Mouse (Mus musculus) heart, embryonic 13.5 days (tissue): Measurements from ENCODE around the gene Cep41. TPM values are rescaled to one million over a fixed set of nuclear protein-coding genes. Genes with fewer than 3 reads are reported as not detected.

Experiments
- ATAC-seq: fragments of 200-750 bp; cut with Nextera tagmentation; 2 replicates; pipeline ENCODE4 v1.8.0; 2017; ENCODE audit warnings: moderate TSS enrichment; ENCODE audit not compliant: insufficient number of reproducible peaks, low FRiP score, low TSS enrichment; ENCODE audit errors: extremely low read depth
- H3K27ac ChIP-seq: fragments of 300-500 bp; sonication (generic); replicated peaks from 2 replicates; pipeline ENCODE4 v1.5.1; 2015; ENCODE audit warnings: moderate library complexity, mild to moderate bottlenecking, inconsistent platforms
- H3K27me3 ChIP-seq: fragments of 300-500 bp; sonication (generic); replicated peaks from 2 replicates; pipeline ENCODE4 v1.6.1; 2015; ENCODE audit warnings: mild to moderate bottlenecking, inconsistent platforms
- H3K36me3 ChIP-seq: fragments of 300-500 bp; sonication (generic); 2 replicates; pipeline ENCODE4 v1.6.1; 2015; ENCODE audit warnings: mild to moderate bottlenecking, inconsistent platforms
- H3K4me1 ChIP-seq: fragments of 300-500 bp; sonication (generic); 2 replicates; pipeline ENCODE4 v1.6.1; 2015; ENCODE audit warnings: inconsistent platforms
- H3K4me2 ChIP-seq: fragments of 300-500 bp; sonication (generic); 2 replicates; pipeline ENCODE4 v1.6.1; 2015; ENCODE audit warnings: inconsistent platforms, mild to moderate bottlenecking, moderate library complexity
- H3K4me3 ChIP-seq: fragments of 300-500 bp; sonication (generic); 2 replicates; pipeline ENCODE4 v1.5.1; 2015; ENCODE audit warnings: moderate library complexity, mild to moderate bottlenecking, inconsistent platforms
- H3K9ac ChIP-seq: fragments of 300-500 bp; sonication (generic); 2 replicates; pipeline ENCODE4 v1.6.1; 2015; ENCODE audit warnings: inconsistent platforms, mild to moderate bottlenecking, moderate library complexity
- H3K9me3 ChIP-seq: fragments of 300-500 bp; sonication (generic); 2 replicates; pipeline ENCODE4 v1.6.1; 2016; ENCODE audit warnings: inconsistent platforms
- WGBS: fragments of 180-500 bp; shearing (Covaris S2); methylation state at CpG from one replicate; pipeline ENCODE4 v1.1.7; 2015; ENCODE audit warnings: mixed read lengths; 5-methylcytosine and 5-hydroxymethylcytosine counted together
- polyA plus RNA-seq: library from polyadenylated mRNA; unstranded; fragments of >200 nt; fragmentation: Nextera tagmentation; extraction: Ambion mirVana; gene quantifications from 2 replicates; pipeline ENCODE4 v1.2.1, GENCODE M21; 2015

Gene Cep41
- polyA plus RNA-seq, 1 experiment from 2014 or later = 11.0 TPM

DNA sequence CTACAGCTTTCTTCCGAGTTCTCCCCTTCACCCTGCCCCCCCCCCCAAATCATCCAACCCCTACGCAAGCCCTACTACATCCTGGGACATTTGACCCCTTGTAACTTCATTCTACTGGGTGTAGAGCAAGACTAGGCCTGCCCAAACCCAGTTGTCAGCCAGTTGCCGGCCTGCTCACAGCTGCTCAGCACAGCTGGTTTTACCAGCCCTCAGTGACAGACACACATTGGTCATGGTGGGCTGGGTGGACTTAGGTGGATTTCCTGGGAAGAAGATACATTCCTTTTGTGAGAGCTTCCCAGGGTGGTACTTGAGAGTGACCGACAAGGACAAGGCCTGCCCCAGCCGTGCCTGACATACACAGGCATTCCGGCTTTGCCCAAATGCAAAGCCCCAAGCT is 72.6 kb downstream of the Cep41 start:
- Histone ChIP-seq H3K9ac (0 out of 2 replicates have a peak overlapping the region, but pooled peaks have one; percentile 44), H3K36me3 (no peaks in the 10 kb centered on the region), H3K9me3 (no peaks in the 10 kb centered on the region), H3K4me3 (no peak overlapping the region), H3K27ac (peak overlapping the region; percentile 92), H3K27me3 (no peaks in the 10 kb centered on the region), H3K4me2 (no peak overlapping the region), H3K4me1 (peaks cover 88% of the 10 kb centered on the region)
- 68% methylated on average over 6 of the region's 6 CpGs for WGBS
- no peak for ATAC-seq

DNA sequence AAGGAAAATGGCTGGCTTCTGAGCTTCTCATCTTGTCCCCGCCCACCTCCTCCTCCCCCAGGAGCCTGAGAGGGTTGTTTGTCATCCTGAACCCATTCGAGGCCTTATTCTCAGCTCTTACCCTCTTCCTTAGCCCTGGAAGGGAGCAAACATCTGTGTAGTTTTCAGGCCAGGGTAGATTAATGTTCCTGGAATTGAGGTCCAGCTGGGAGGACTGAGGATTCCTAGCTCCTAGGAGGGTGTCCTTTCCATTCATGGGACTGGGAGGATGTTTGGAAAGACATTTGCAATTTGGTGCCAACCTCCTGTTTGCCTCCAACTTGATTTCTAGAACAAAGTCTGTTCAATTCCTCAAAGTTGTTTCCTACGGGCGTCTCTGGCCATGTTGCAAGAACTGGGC is 73.0 kb downstream of the Cep41 start:
- H3K9me3 ChIP-seq = no peaks in the 10 kb centered on the region
- H3K4me1 ChIP-seq = peaks cover 92% of the 10 kb centered on the region
- WGBS = 70% methylated on average over 4 of the region's 4 CpGs
- ATAC-seq = no peak
- no peak overlapping the region for H3K4me2 ChIP-seq
- no peaks in the 10 kb centered on the region for H3K27me3 ChIP-seq
- no peak overlapping the region for H3K4me3 ChIP-seq
- H3K9ac ChIP-seq = 0 out of 2 replicates have a peak overlapping the region, but pooled peaks have one; percentile 44
- H3K27ac ChIP-seq = peak overlapping the region; percentile 92
- no peaks in the 10 kb centered on the region for H3K36me3 ChIP-seq

GRCm38 (mm10) chr6:30619606-30620005 is 73.9 kb downstream of the Cep41 start:
- Histone ChIP-seq H3K36me3 (no peaks in the 10 kb centered on the region), H3K9me3 (no peaks in the 10 kb centered on the region), H3K27me3 (no peaks in the 10 kb centered on the region), H3K4me3 (no peak overlapping the region), H3K27ac (peak overlapping the region; percentile 63; the same call in 1 of the 2 replicates), H3K4me1 (peaks cover 85% of the 10 kb centered on the region), H3K9ac (no peak overlapping the region), H3K4me2 (no peak overlapping the region)
- no peak for ATAC-seq
- WGBS = 71% methylated on average over 5 of the region's 5 CpGs

DNA sequence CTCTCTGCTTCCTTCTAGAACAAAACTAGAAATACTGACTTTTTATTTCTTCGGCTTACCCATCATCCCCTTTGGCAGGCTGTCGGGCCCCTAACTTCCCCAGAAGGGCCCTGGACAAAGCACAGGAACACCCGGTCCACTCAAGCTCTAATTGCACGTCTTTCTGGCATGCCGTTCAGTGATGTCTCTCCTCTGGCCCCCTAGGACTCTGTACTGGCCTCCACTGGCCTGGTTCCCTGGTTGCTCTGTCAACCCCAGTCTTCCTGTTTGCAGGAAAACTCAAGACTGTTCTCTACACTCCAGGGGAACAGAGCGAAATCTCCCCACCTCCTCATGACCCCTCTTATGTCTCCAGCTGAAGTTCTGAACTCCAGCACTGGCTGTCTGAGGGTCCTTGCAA is 74.8 kb downstream of the Cep41 start:
- no peak overlapping the region for H3K4me3 ChIP-seq
- no peaks in the 10 kb centered on the region for H3K27me3 ChIP-seq
- peaks cover 77% of the 10 kb centered on the region for H3K4me1 ChIP-seq
- peak overlapping the region; percentile 63 for H3K27ac ChIP-seq
- ATAC-seq = no peak
- H3K9ac ChIP-seq = peak overlapping the region; percentile 70
- WGBS = 44% methylated on average over 6 of the region's 6 CpGs
- no peaks in the 10 kb centered on the region for H3K9me3 ChIP-seq
- no peak overlapping the region for H3K4me2 ChIP-seq
- no peaks in the 10 kb centered on the region for H3K36me3 ChIP-seq

- Histone ChIP-seq H3K27ac (peak overlapping the region; percentile 63), H3K4me2 (peak overlapping the region; percentile 59), H3K4me1 (peaks cover 73% of the 10 kb centered on the region), H3K36me3 (no peaks in the 10 kb centered on the region), H3K9ac (peak overlapping the region; percentile 70), H3K27me3 (no peaks in the 10 kb centered on the region), H3K9me3 (no peaks in the 10 kb centered on the region), H3K4me3 (peak overlapping the region; percentile 29)
- WGBS = 15% methylated on average over 18 of the region's 18 CpGs
- ATAC-seq = no peak
These were observed 75.5 kb downstream of the Cep41 start for GRCm38 (mm10) chr6:30617959-30618590.

DNA sequence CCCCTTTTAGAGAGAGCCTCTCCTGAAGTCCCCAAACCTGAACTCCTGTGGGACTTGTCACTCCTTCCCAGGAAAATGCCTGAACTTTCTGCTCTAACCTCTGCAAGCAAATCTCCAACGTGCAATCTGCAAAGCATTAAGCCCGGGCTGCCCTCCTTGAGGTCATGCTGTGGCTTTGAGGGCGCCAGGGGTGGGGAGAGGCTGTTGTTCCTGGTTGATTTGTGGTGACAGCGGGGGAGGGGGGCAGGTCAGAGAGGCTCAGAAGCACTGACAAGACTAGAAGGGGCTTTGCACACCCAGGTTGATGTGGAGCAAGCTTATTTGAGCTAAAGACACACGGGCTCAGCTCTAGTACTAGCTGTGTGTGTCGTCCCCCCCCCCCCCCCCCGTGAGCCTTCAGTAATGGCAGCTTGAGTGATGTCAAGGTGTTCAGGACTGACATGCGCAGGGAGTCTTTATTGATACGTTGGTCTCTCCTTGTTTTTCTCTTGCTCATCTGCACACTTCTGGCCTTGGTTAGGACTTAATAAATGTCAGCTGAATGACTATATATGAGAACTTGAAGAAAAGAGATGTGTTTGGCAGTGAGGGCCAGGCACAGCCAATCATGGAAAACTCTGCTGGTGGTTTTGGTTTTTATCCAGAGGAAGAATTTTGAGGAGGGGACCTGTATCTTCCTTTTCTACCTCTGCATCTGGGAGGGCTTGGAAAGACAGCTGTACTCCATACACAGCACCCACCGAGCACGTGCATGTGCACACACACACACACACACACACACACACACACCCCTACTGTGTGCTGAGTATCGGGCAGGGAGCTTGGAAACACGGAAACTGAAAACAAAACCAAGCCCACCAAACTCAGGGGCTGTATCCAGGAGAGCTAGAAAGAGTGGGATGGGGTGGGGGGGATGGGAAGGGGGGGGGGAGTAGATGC is 76.3 kb downstream of the Cep41 start:
- H3K4me3 ChIP-seq = peak overlapping the region; percentile 29
- H3K27me3 ChIP-seq = no peaks in the 10 kb centered on the region
- H3K4me1 ChIP-seq = peaks cover 65% of the 10 kb centered on the region
- no peaks in the 10 kb centered on the region for H3K36me3 ChIP-seq
- H3K27ac ChIP-seq = peak overlapping the region; percentile 63
- peak overlapping the region; percentile 59 for H3K4me2 ChIP-seq
- WGBS = 14% methylated on average over 13 of the region's 13 CpGs
- no peak for ATAC-seq
- H3K9me3 ChIP-seq = no peaks in the 10 kb centered on the region
- H3K9ac ChIP-seq = peak overlapping the region; percentile 70

DNA sequence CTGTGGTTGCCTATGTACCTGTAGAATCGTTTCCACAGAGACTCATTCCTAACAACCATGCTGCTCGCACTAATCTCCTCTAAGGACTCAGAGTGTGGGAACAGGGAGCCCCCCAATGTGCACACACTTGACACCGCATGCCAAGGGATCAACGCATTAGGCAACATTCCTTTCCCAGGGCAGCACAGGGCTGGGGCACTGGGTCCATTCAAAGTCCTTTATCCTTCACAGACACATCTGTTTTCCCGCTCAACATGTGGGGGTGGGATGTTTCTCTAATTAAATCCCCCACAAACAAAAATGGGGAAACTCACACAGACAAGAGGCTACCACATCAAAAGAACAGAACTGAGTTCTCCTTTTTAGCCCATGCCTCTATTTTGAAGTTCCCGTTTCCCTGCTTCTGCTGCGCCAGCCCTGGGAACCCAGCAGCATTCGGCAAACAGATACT is 77.0 kb downstream of the Cep41 start:
- no peaks in the 10 kb centered on the region for H3K9me3 ChIP-seq
- 12% methylated on average over 8 of the region's 8 CpGs for WGBS
- no peaks in the 10 kb centered on the region for H3K36me3 ChIP-seq
- ATAC-seq = no peak
- no peaks in the 10 kb centered on the region for H3K27me3 ChIP-seq
- 0 out of 2 replicates have a peak overlapping the region, but pooled peaks have one; percentile 2 for H3K4me3 ChIP-seq
- H3K27ac ChIP-seq = peak overlapping the region; percentile 63
- peak overlapping the region; percentile 57 for H3K9ac ChIP-seq
- peaks cover 57% of the 10 kb centered on the region for H3K4me1 ChIP-seq
- peak overlapping the region; percentile 36 for H3K4me2 ChIP-seq

DNA sequence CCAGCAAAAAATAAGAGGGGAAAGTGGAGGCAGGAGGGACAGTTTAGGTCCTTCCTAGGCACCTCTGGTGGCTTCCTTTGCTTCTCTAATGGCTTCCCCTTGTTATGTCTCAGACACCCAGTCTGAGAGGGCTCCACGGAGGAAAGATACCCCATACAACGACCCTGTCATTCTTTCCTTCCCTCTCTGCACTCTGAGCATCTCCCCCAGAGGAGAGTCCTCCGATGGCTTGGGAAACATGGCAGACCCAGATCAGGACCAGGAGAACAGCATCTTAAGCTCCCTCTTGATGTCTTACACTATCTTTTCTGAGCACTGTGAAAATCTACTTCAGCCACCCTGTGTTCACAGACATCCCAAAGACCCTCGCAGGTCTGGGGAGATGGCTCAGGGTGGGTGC is 77.8 kb downstream of the Cep41 start:
- WGBS = 32% methylated on average over 4 of the region's 4 CpGs
- ATAC-seq = no peak
- Histone ChIP-seq H3K4me1 (peaks cover 50% of the 10 kb centered on the region), H3K4me2 (no peak overlapping the region), H3K9ac (0 out of 2 replicates have a peak overlapping the region, but pooled peaks have one; percentile 37), H3K4me3 (no peak overlapping the region), H3K9me3 (no peaks in the 10 kb centered on the region), H3K27ac (no peak overlapping the region), H3K36me3 (no peaks in the 10 kb centered on the region), H3K27me3 (no peaks in the 10 kb centered on the region)

DNA sequence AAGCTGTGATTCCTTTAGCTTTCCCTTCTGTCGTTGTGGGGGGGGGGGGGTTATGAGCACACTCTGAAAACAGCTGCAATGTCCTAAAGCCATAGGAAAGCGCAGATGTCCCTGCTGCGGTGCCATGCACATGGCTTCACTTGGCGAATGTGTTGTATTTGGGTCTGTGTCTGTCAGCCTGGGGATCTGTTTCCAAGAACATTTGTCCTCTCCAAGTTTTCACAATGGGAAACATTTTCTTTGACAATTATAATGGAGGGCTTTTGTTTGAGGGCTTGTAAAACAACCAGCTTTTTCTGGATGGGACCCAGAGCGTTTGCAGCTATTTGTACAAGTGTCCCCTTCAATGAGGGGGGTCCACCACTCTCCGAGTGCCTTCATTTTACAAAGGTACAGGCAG is 79.3 kb downstream of the Cep41 start:
- H3K36me3 ChIP-seq = no peaks in the 10 kb centered on the region
- no peak overlapping the region for H3K4me2 ChIP-seq
- WGBS = 73% methylated on average over 6 of the region's 6 CpGs
- ATAC-seq = no peak
- no peaks in the 10 kb centered on the region for H3K9me3 ChIP-seq
- no peak overlapping the region for H3K27ac ChIP-seq
- H3K27me3 ChIP-seq = no peaks in the 10 kb centered on the region
- peaks cover 36% of the 10 kb centered on the region for H3K4me1 ChIP-seq
- H3K4me3 ChIP-seq = no peak overlapping the region
- no peak overlapping the region for H3K9ac ChIP-seq

- no peak overlapping the region for H3K4me2 ChIP-seq
- no peak for ATAC-seq
- WGBS = 77% methylated on average over 5 of the region's 5 CpGs
- H3K4me3 ChIP-seq = no peak overlapping the region
- H3K36me3 ChIP-seq = no peaks in the 10 kb centered on the region
- H3K9ac ChIP-seq = no peak overlapping the region
- H3K27me3 ChIP-seq = no peaks in the 10 kb centered on the region
- H3K9me3 ChIP-seq = no peaks in the 10 kb centered on the region
- no peak overlapping the region for H3K27ac ChIP-seq
- H3K4me1 ChIP-seq = peaks cover 6% of the 10 kb centered on the region
These were observed 82.3 kb downstream of the Cep41 start for GRCm38 (mm10) chr6:30611212-30611611.

DNA sequence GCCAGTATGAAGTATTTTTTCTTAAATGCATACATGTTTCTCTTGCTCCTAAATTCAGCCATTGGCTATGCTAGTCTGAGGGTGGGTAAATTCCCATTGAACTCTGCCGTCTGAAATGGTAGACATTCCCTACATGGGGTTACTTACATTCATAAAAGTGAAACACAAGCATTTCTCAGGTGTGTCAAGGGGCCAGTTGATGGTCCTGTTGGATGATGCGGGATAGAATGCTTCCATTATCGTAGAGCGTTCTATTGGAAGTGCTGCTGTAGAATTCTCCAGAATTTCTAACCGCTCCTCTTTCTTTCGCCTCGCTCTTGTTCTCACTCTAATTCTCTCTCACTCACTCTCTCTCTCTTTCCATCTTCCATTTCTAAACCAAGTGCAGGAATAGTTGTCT is 82.8 kb downstream of the Cep41 start, which contains the start of gene Cpa5:
Cpa5 (plus strand) TSS at position 301 of the 400 bp plus-strand sequence.
- Histone ChIP-seq H3K4me3 (no peak within 1 kb of the TSS), H3K4me1 (peaks cover 2% of the 10 kb centered on the region), H3K4me2 (no peak within 1 kb of the TSS), H3K9me3 (no peaks in the 10 kb centered on the region), H3K36me3 (no peaks in the 10 kb centered on the region), H3K27me3 (no peaks in the 10 kb centered on the region), H3K27ac (no peak within 1 kb of the TSS), H3K9ac (no peak within 1 kb of the TSS)
- WGBS = 94% methylated on average over 7 of the region's 7 CpGs
- no peak for ATAC-seq
